Mouse (Mus musculus) T-helper 1 cell (primary cell): ENCODE data around the gene Nhp2.
"Not testable (repeated sequence)": the region's sequence is repeated elsewhere in the genome, so short reads cannot be mapped to it uniquely, and the experiment has no call there.

Source experiments
- in situ Hi-C: fragments of 300-600 bp; cut with MboI, MseI; formaldehyde crosslinking; loops from one replicate; pipeline ENCODE4 v1.15.1; 2025; ENCODE audit warnings: high pct_unique_total_duplicates

Nhp2 gene

GRCm38 (mm10) chr11:51633200-51633599 lies 13.7 kb downstream of the Nhp2 start:
- in situ Hi-C loops = not testable (repeated sequence)

- in situ Hi-C loops = no loop called here
Measured at GRCm38 (mm10) chr11:51633721-51634120, 14.2 kb downstream of the Nhp2 start.

GRCm38 (mm10) chr11:51635127-51635524 lies 15.6 kb downstream of the Nhp2 start:
- in situ Hi-C loops = no loop called here

GRCm38 (mm10) chr11:51635525-51636322 lies 16.2 kb downstream of the Nhp2 start, which contains the start of gene Rmnd5b:
Gene Rmnd5b, minus strand, starts transcription at chr11:51635896.
- in situ Hi-C loops = no loop called here

GRCm38 (mm10) chr11:51636323-51636684 lies 16.8 kb downstream of the Nhp2 start:
- in situ Hi-C loops = no loop called here

GRCm38 (mm10) chr11:51637971-51638414 lies 18.5 kb downstream of the Nhp2 start:
- in situ Hi-C loops = no loop called here

GRCm38 (mm10) chr11:51638497-51638896 lies 19.0 kb downstream of the Nhp2 start:
- in situ Hi-C loops = no loop called here

GRCm38 (mm10) chr11:51640748-51641147 lies 21.2 kb downstream of the Nhp2 start:
- in situ Hi-C loops = loop anchor here (5.0 kb wide), 1 partner anchor 42 kb away; no protein-coding TSS in a partner anchor

- in situ Hi-C loops = loop anchor here (5.0 kb wide), 1 partner anchor 39 kb away; no protein-coding TSS in a partner anchor
Measured at GRCm38 (mm10) chr11:51643202-51643601, 23.7 kb downstream of the Nhp2 start.

GRCm38 (mm10) chr11:51643761-51644160 lies 24.2 kb downstream of the Nhp2 start:
- in situ Hi-C loops = loop anchor here (5.0 kb wide), 1 partner anchor 39 kb away; no protein-coding TSS in a partner anchor

- in situ Hi-C loops = loop anchor here (5.0 kb wide), 1 partner anchor 38 kb away; no protein-coding TSS in a partner anchor
Measured at GRCm38 (mm10) chr11:51644217-51644616, 24.7 kb downstream of the Nhp2 start.

GRCm38 (mm10) chr11:51645293-51645692 lies 25.8 kb downstream of the Nhp2 start:
- in situ Hi-C loops = no loop called here

- in situ Hi-C loops = no loop called here
Measured at GRCm38 (mm10) chr11:51646245-51646644, 26.7 kb downstream of the Nhp2 start.

- in situ Hi-C loops = no loop called here
Measured at GRCm38 (mm10) chr11:51646751-51647667, 27.5 kb downstream of the Nhp2 start.

GRCm38 (mm10) chr11:51648566-51648965 lies 29.0 kb downstream of the Nhp2 start:
- in situ Hi-C loops = no loop called here

GRCm38 (mm10) chr11:51649111-51649888 lies 29.8 kb downstream of the Nhp2 start:
- in situ Hi-C loops = no loop called here

- in situ Hi-C loops = no loop called here
Measured at GRCm38 (mm10) chr11:51649889-51650199, 30.3 kb downstream of the Nhp2 start.

GRCm38 (mm10) chr11:51650261-51650660 lies 30.7 kb downstream of the Nhp2 start:
- in situ Hi-C loops = no loop called here

- in situ Hi-C loops = no loop called here
Measured at GRCm38 (mm10) chr11:51650691-51651515, 31.4 kb downstream of the Nhp2 start, which contains the start of the genes N4bp3 and D930048N14Rik. Gene N4bp3, minus strand, starts transcription at chr11:51650842. Gene D930048N14Rik, plus strand, starts transcription at chr11:51650954.

GRCm38 (mm10) chr11:51652889-51653418 lies 33.4 kb downstream of the Nhp2 start:
- in situ Hi-C loops = no loop called here
